Mouse (Mus musculus): ENCODE results near the gene Rffl.

Gene Rffl

GRCm38 (mm10) chr11:82763261-82763660 is 107.7 kb downstream of the Rffl start:
- DNase-seq = no peak

DNA sequence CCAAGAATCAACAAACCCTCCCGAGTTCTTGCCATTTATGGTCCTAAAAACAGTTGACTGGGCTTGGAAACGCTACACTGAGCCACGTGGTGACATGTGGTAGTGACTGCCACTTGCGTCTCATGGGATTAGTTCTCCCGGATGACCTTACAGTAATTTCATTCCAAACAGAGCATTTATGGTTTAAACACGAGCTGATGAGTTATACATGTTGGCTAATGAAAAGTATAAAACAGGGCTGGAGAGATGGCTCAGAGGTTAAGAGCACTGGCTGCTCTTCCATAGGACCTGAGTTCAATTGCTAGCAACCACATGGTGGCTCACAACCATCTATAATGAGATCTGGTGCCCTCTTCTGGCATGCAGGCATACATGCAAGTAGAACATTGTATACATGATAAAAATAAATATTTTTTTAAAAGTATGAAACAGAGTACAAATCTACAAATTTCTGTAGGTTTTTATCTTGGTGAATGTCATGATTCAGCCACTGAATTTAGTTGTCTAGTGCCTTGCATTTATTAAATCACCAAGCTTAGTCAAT is 108.7 kb downstream of the Rffl start:
- DNase-seq = no peak

- no peak for DNase-seq
These were observed 115.1 kb downstream of the Rffl start for GRCm38 (mm10) chr11:82755919-82756318.

All from kidney, adult 18-20 months (tissue).